Mouse (Mus musculus) liver, embryonic 14.5 days (tissue): ENCODE measurements around the gene Gm37240. TPM values are rescaled to one million over a fixed set of nuclear protein-coding genes. Genes with fewer than 3 reads are reported as not detected.

Experiments
- ATAC-seq: fragments of 200-750 bp; cut with Nextera tagmentation; 2 replicates; pipeline ENCODE4 v1.8.0; 2017; ENCODE audit warnings: moderate number of reproducible peaks, mild to moderate bottlenecking, moderate library complexity; ENCODE audit not compliant: insufficient read depth
- DNase-seq, 3 experiments: peaks; one replicate each; pipeline ENCODE4 v3.0.0-alpha.2; 2012 to 2013; ENCODE audit warnings: low read depth in 3 of 3, low spot score in 3 of 3
- H3K27ac ChIP-seq: fragments of 300-500 bp; sonication (generic); 2 replicates; pipeline ENCODE4 v1.5.1; 2014; ENCODE audit warnings: moderate library complexity, mild to moderate bottlenecking, control low read depth, inconsistent platforms
- H3K27me3 ChIP-seq: fragments of 300-500 bp; sonication (generic); 2 replicates; pipeline ENCODE4 v1.6.1; 2014; ENCODE audit warnings: mild to moderate bottlenecking, low read length, moderate library complexity; ENCODE audit not compliant: control insufficient read depth, insufficient read depth
- H3K36me3 ChIP-seq: fragments of 300-500 bp; sonication (generic); replicated peaks from 2 replicates; pipeline ENCODE4 v1.6.1; 2014; ENCODE audit warnings: low read depth; ENCODE audit not compliant: control insufficient read depth, insufficient read depth
- H3K4me1 ChIP-seq, 2 experiments: fragments of 200-500 bp in 1 of 2; fragments of 300-500 bp in 1 of 2; sonication (generic) in 1 of 2; replicated peaks; 2 replicates each; pipeline ENCODE4 v1.6.1; 2012 to 2014; ENCODE audit warnings: antibody characterized with exemption in 1 of 2, inconsistent platforms in 1 of 2, low read length in 1 of 2; ENCODE audit not compliant: control insufficient read depth in 2 of 2, insufficient read depth in 2 of 2
- H3K4me2 ChIP-seq: fragments of 300-500 bp; sonication (generic); 2 replicates; pipeline ENCODE4 v1.6.1; 2014; ENCODE audit warnings: low read depth, mild to moderate bottlenecking, control low read depth, moderate library complexity
- H3K4me3 ChIP-seq, 2 experiments: fragments of 200-500 bp in 1 of 2; fragments of 300-500 bp in 1 of 2; sonication (generic) in 1 of 2; 2 replicates each; pipeline ENCODE4 v1.5.1; 2012 to 2014; ENCODE audit warnings: low read depth in 2 of 2, low read length in 2 of 2, mild to moderate bottlenecking in 2 of 2, control low read depth in 1 of 2, inconsistent platforms in 1 of 2, moderate library complexity in 1 of 2; ENCODE audit not compliant: insufficient read depth in 1 of 2
- H3K9ac ChIP-seq: fragments of 300-500 bp; sonication (generic); replicated peaks from 2 replicates; pipeline ENCODE4 v1.6.1; 2014; ENCODE audit warnings: mild to moderate bottlenecking, control low read depth, moderate library complexity
- H3K9me3 ChIP-seq: fragments of 300-500 bp; sonication (generic); 2 replicates; pipeline ENCODE4 v1.6.1; 2016; ENCODE audit warnings: low read length, mixed read lengths; ENCODE audit not compliant: control insufficient read depth
- CTCF ChIP-seq: IDR thresholded peaks from 2 replicates; pipeline ENCODE4 v1.5.1; 2016; ENCODE audit warnings: antibody characterized with exemption, low read depth, control low read depth
- EP300 ChIP-seq: IDR thresholded peaks from 2 replicates; pipeline ENCODE4 v1.6.1; 2016; ENCODE audit warnings: antibody characterized with exemption, low read depth
- WGBS: fragments of 180-500 bp; shearing (Covaris S2); extraction: QIAGEN DNeasy Blood & Tissue Kit; methylation state at CpG from one replicate; pipeline ENCODE4 v1.1.7; 2014; ENCODE audit not compliant: insufficient replicate concordance; 5-methylcytosine and 5-hydroxymethylcytosine counted together
- polyA plus RNA-seq, 2 experiments: library from polyadenylated mRNA; depleted of rRNA in 1 of 2; stranded (reverse) in 1 of 2; unstranded in 1 of 2; fragments of >200 nt; fragmentation: Nextera tagmentation in 1 of 2; extraction: Ambion mirVana in 1 of 2; gene quantifications; 2 replicates each; pipeline versions ENCODE4 v1.2.1 to v1.2.3; 2012 to 2014

Gene Gm37240
- polyA plus RNA-seq, 2 experiments: 0.03 to 0.30 TPM

- TF ChIP-seq EP300 (no peak), CTCF (no peak)
Observed at GRCm38 (mm10) chr3:85695056-85695455, 192.3 kb downstream of the Gm37240 start.

GRCm38 (mm10) chr3:85693013-85693412 is 194.3 kb downstream of the Gm37240 start:
- Histone ChIP-seq H3K4me2 (no peak overlapping the region), H3K4me3 (no peak overlapping the region), H3K9me3 (no peaks in the 10 kb centered on the region), H3K4me1 (no peaks in the 10 kb centered on the region), H3K27ac (no peak overlapping the region), H3K9ac (no peak overlapping the region), H3K36me3 (no peaks in the 10 kb centered on the region), H3K27me3 (no peaks in the 10 kb centered on the region)
- 14% methylated on average over 3 of the region's 3 CpGs for WGBS
- no peak for TF ChIP-seq EP300
- no peak for TF ChIP-seq CTCF
- DNase-seq (no peak), ATAC-seq (no peak)

More at GRCm38 (mm10) chr3:85695056-85695455, 192.3 kb downstream of the Gm37240 start:
- no peaks in the 10 kb centered on the region for H3K4me1 ChIP-seq
- H3K4me3 ChIP-seq: no peak overlapping the region
- H3K27ac ChIP-seq: no peak overlapping the region
- DNase-seq (no peak), ATAC-seq (no peak)
- no peaks in the 10 kb centered on the region for H3K9me3 ChIP-seq
- H3K27me3 ChIP-seq: no peaks in the 10 kb centered on the region
- H3K9ac ChIP-seq: no peak overlapping the region
- H3K36me3 ChIP-seq: no peaks in the 10 kb centered on the region
- no peak overlapping the region for H3K4me2 ChIP-seq
- 70% methylated on average over 3 of the region's 3 CpGs for WGBS

- 52% methylated on average over 4 of the region's 4 CpGs for WGBS
Observed at GRCm38 (mm10) chr3:85691134-85691533, 196.2 kb downstream of the Gm37240 start.

GRCm38 (mm10) chr3:85688341-85688740 is 199.0 kb downstream of the Gm37240 start:
- no peak for DNase-seq
- TF ChIP-seq EP300: no peak
- TF ChIP-seq CTCF: no peak
- no peak for ATAC-seq
- Histone ChIP-seq H3K27me3 (no peaks in the 10 kb centered on the region), H3K9me3 (no peaks in the 10 kb centered on the region), H3K9ac (no peak overlapping the region), H3K4me1 (no peaks in the 10 kb centered on the region), H3K4me3 (no peak overlapping the region), H3K36me3 (no peaks in the 10 kb centered on the region), H3K4me2 (no peak overlapping the region), H3K27ac (no peak overlapping the region)
- 84% methylated on average over 14 of the region's 14 CpGs for WGBS

More at GRCm38 (mm10) chr3:85691134-85691533, 196.2 kb downstream of the Gm37240 start:
- H3K27me3 ChIP-seq: no peaks in the 10 kb centered on the region
- no peak for DNase-seq
- H3K27ac ChIP-seq: no peak overlapping the region
- no peaks in the 10 kb centered on the region for H3K36me3 ChIP-seq
- no peak overlapping the region for H3K4me3 ChIP-seq
- no peaks in the 10 kb centered on the region for H3K4me1 ChIP-seq
- no peak overlapping the region for H3K4me2 ChIP-seq
- no peak overlapping the region for H3K9ac ChIP-seq
- no peaks in the 10 kb centered on the region for H3K9me3 ChIP-seq
- TF ChIP-seq CTCF: no peak
- no peak for TF ChIP-seq EP300
- no peak for ATAC-seq

- H3K9me3 ChIP-seq: no peaks in the 10 kb centered on the region
- ATAC-seq (no peak), DNase-seq (no peak)
- H3K4me3 ChIP-seq: no peak overlapping the region
- no peak overlapping the region for H3K4me2 ChIP-seq
- no peaks in the 10 kb centered on the region for H3K36me3 ChIP-seq
- TF ChIP-seq CTCF: no peak
- TF ChIP-seq EP300: no peak
- WGBS: 66% methylated on average over 8 of the region's 8 CpGs
- no peaks in the 10 kb centered on the region; a peak in 2 of 4 replicates for H3K4me1 ChIP-seq
- no peaks in the 10 kb centered on the region for H3K27me3 ChIP-seq
- no peak overlapping the region for H3K9ac ChIP-seq
- H3K27ac ChIP-seq: no peak overlapping the region
Observed at GRCm38 (mm10) chr3:85685271-85685670, 202.0 kb downstream of the Gm37240 start.
